Mouse (Mus musculus): ENCODE data around the gene Spg11.

Spg11 gene

GRCm38 (mm10) chr2:122117961-122118958 is at the start of gene Spg11:
TSS of gene Spg11 (minus strand) at chr2:122118386.
- peak; percentile 93 for DNase-seq (ENCODE audit: low spot score)

- no peak for DNase-seq (ENCODE audit: low spot score)
These were observed 46.1 kb upstream of the Spg11 start for GRCm38 (mm10) chr2:122164293-122164692.

- no peak for DNase-seq (ENCODE audit: low spot score)
These were observed 45.4 kb upstream of the Spg11 start for GRCm38 (mm10) chr2:122163430-122164195.

- DNase-seq (ENCODE audit: low spot score) = no peak
These were observed 44.3 kb upstream of the Spg11 start for GRCm38 (mm10) chr2:122162529-122162928.

GRCm38 (mm10) chr2:122161542-122161941 is 43.4 kb upstream of the Spg11 start:
- no peak for DNase-seq (ENCODE audit: low spot score)

GRCm38 (mm10) chr2:122160680-122161079 is 42.5 kb upstream of the Spg11 start, which contains the start of gene Trim69:
TSS of gene Trim69 (plus strand) at chr2:122160700.
- peak; percentile 77 for DNase-seq (ENCODE audit: low spot score)

GRCm38 (mm10) chr2:122159667-122160066 is 41.5 kb upstream of the Spg11 start:
- no peak for DNase-seq (ENCODE audit: low spot score)

GRCm38 (mm10) chr2:122158362-122158802 is 40.2 kb upstream of the Spg11 start:
- no peak for DNase-seq (ENCODE audit: low spot score)

GRCm38 (mm10) chr2:122157561-122157960 is 39.4 kb upstream of the Spg11 start:
- no peak for DNase-seq (ENCODE audit: low spot score)

- DNase-seq (ENCODE audit: low spot score) = no peak
These were observed 38.0 kb upstream of the Spg11 start for GRCm38 (mm10) chr2:122156051-122156700.

GRCm38 (mm10) chr2:122155292-122155691 is 37.1 kb upstream of the Spg11 start:
- no peak for DNase-seq (ENCODE audit: low spot score)

GRCm38 (mm10) chr2:122154479-122154878 is 36.3 kb upstream of the Spg11 start:
- no peak for DNase-seq (ENCODE audit: low spot score)

- DNase-seq (ENCODE audit: low spot score) = no peak
These were observed 35.6 kb upstream of the Spg11 start for GRCm38 (mm10) chr2:122153681-122154365.

- no peak for DNase-seq (ENCODE audit: low spot score)
These were observed 34.7 kb upstream of the Spg11 start for GRCm38 (mm10) chr2:122152850-122153249.

GRCm38 (mm10) chr2:122151221-122151620 is 33.0 kb upstream of the Spg11 start:
- DNase-seq (ENCODE audit: low spot score) = no peak

GRCm38 (mm10) chr2:122149716-122150115 is 31.5 kb upstream of the Spg11 start:
- DNase-seq (ENCODE audit: low spot score) = no peak

- DNase-seq (ENCODE audit: low spot score) = no peak
These were observed 31.1 kb upstream of the Spg11 start for GRCm38 (mm10) chr2:122149316-122149715.

- peak; percentile 50 for DNase-seq (ENCODE audit: low spot score)
These were observed 30.2 kb upstream of the Spg11 start for GRCm38 (mm10) chr2:122148242-122148917.

GRCm38 (mm10) chr2:122147508-122148241 is 29.5 kb upstream of the Spg11 start, which contains the start of gene B2m:
TSS of gene B2m (plus strand) at chr2:122147686.
- DNase-seq (ENCODE audit: low spot score) = peak; percentile 95

- DNase-seq (ENCODE audit: low spot score) = no peak
These were observed 28.5 kb upstream of the Spg11 start for GRCm38 (mm10) chr2:122146687-122147086.

Data from ovary, postnatal 14 days (tissue).